Mouse (Mus musculus): Measurements from ENCODE around the gene I830077J02Rik. TPM values are rescaled to one million over a fixed set of nuclear protein-coding genes. Genes with fewer than 3 reads are reported as not detected.
A peak's percentile ranks its signal among the peaks of the same experiment; 100 is the strongest.

I830077J02Rik gene
- total and polyA plus RNA-seq, 3 experiments, result 1.6 to 34.4 (median 32.6) TPM

DNA sequence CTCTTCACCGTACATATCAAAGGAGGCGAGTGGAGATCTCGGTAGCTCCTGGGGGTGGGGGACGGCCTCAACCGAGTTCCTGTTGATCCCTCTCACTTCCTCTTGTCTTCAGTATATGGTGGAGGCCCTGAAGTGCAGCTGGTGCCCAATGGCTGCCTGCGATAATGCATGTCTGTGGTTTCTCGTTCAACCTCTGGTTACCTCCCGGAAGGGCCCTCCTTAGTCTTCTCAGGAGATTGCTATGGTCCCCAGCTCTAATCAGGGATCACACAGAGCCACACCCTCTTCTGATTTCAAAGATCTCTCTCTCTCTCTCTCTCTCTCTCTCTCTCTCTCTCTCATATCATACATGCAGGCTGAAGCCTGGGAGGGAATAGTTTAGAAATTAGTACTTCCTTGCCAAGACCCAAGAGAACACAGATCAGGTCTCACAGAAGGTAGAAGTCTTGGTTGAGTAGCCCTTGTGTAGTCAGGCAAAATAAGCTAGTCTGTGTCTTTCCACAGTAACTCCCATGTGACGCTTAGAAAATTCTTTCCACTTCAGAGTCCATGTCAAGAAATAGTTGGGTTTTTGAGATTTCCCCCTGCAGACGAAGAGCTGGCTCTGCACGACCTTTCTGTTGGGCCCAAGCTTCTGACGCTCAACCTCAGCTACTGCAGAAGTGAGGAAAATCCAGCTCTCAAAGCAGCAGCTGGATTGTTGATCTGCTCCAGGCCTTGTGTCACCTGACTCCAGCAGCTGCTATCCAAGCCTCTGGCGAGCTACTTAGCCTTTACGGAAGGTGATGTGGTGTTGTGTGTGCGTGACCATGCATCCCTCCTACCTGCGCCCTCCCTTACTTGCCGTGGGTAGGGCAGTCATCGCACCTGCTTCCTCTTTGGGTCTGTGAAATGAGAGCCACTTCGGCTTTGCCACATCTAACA, 39.6 kb downstream of the I830077J02Rik start:
- peak; percentile 94 for ATAC-seq (ENCODE audit: extremely low read depth, insufficient number of reproducible peaks, low FRiP score, poor library complexity, severe bottlenecking)
- H3K27me3 ChIP-seq (ENCODE audit: insufficient read depth, low read length), result no peaks in the 10 kb centered on the region; the same call in 1 of the 2 replicates
- peaks cover 53% of the 10 kb centered on the region for H3K4me1 ChIP-seq (ENCODE audit: insufficient read depth, low read depth, low read length)
- H3K4me3 ChIP-seq (ENCODE audit: low read depth, low read length), result peak overlapping the region; percentile 54; the same call in 1 of the 2 replicates
- DNase-seq (ENCODE audit: low spot score), result peak; percentile 81
- no peak for TF ChIP-seq CTCF (IDR thresholded peaks at IDR 0.05; ENCODE audit: low read depth, low read length)
- no peak for TF ChIP-seq POLR2AphosphoS5 (IDR thresholded peaks at IDR 0.05; ENCODE audit: insufficient replicate concordance, low read depth, low read length)
- TF ChIP-seq GATA1 (IDR thresholded peaks at IDR 0.05; ENCODE audit: borderline replicate concordance, low read length), result no peak
- TF ChIP-seq TAL1 (conservative IDR thresholded peaks at IDR 0.05; ENCODE audit: low read depth, low read length), result peak; percentile 64
- TF ChIP-seq GATA2 (IDR thresholded peaks at IDR 0.05; ENCODE audit: borderline replicate concordance, low read depth, low read length), result no peak
- no peaks in the 10 kb centered on the region for H3K36me3 ChIP-seq (replicated peaks)
- H3K9me3 ChIP-seq (replicated peaks), result no peaks in the 10 kb centered on the region

DNA sequence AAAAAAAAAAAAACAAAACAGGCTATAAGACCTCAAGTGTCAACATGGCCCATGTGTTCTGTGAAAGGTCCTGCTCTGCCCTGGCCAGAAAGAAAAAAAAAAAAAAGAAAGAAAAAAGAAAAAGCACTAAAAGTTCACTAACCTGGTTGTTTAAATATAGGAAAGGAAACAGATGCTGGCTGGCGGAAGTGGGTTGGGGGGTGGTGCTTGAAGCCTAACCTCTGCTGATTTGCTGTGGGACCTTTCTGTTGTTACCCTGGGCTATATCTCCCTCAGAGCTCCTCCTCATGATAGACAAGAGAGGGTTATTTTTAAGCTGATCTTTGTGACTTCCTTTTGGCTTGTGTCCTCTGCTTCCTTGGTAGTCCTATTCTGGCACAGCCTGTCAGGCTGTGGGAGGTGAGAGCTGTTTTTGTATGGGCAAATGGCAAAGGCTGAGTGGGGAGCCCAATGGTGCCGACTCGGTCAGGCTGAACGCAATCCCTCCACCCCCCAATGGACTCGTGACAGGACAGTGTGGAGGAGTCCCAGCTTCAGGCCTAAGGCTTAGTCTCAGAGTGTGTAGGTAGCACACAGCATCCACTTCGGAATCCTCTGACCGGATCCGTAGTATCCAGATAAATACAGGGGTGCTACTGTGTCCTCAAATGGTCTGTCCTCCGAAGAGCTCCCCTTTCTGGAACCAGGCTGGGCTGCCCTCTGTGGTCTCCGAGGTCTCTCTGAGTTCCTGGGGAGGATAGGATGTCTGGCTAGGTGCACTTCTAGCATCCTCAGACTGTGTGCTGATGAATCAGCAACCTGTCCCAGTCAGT, 40.5 kb downstream of the I830077J02Rik start:
- Histone ChIP-seq H3K4me3 (ENCODE audit: low read depth, low read length) (peak overlapping the region; percentile 54; the same call in 1 of the 2 replicates), H3K36me3 (replicated peaks) (no peaks in the 10 kb centered on the region), H3K4me1 (ENCODE audit: insufficient read depth, low read depth, low read length) (peaks cover 53% of the 10 kb centered on the region), H3K9me3 (replicated peaks) (no peaks in the 10 kb centered on the region), H3K27me3 (ENCODE audit: insufficient read depth, low read length) (no peaks in the 10 kb centered on the region; the same call in 1 of the 2 replicates)
- DNase-seq (ENCODE audit: low spot score) (peak; percentile 56), ATAC-seq (ENCODE audit: extremely low read depth, insufficient number of reproducible peaks, low FRiP score, poor library complexity, severe bottlenecking) (peak; percentile 43)
- TF ChIP-seq CTCF (IDR thresholded peaks at IDR 0.05; ENCODE audit: low read depth, low read length), result no peak
- TF ChIP-seq GATA1 (IDR thresholded peaks at IDR 0.05; ENCODE audit: borderline replicate concordance, low read length), result no peak
- no peak for TF ChIP-seq TAL1 (conservative IDR thresholded peaks at IDR 0.05; ENCODE audit: low read depth, low read length)
- no peak for TF ChIP-seq POLR2AphosphoS5 (IDR thresholded peaks at IDR 0.05; ENCODE audit: insufficient replicate concordance, low read depth, low read length)
- TF ChIP-seq GATA2 (IDR thresholded peaks at IDR 0.05; ENCODE audit: borderline replicate concordance, low read depth, low read length), result no peak

DNA sequence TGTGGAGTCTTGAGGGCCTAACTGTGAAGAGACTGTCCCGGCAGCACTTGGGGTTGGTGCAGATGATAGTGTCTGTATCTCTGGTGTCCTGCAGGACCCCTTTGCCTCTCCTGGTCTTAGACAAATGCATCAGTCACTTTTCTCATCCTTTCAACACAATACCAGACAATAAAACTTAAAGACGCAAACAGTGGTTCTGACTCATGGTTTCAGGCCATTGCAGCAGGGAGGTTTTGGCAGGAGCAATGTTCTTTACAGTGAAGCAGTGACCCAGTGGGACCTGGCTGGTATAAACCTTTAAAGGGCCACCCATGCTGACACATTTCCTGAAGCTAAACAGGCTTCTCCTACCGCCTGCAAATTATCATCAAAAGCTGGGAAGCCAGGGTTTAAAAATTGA, 41.3 kb downstream of the I830077J02Rik start:
- no peak overlapping the region for H3K4me3 ChIP-seq (ENCODE audit: low read depth, low read length)
- ATAC-seq (ENCODE audit: extremely low read depth, insufficient number of reproducible peaks, low FRiP score, poor library complexity, severe bottlenecking) (no peak), DNase-seq (ENCODE audit: low spot score) (no peak)
- peaks cover 53% of the 10 kb centered on the region for H3K4me1 ChIP-seq (ENCODE audit: insufficient read depth, low read depth, low read length)
- no peaks in the 10 kb centered on the region for H3K9me3 ChIP-seq (replicated peaks)
- no peaks in the 10 kb centered on the region; the same call in 1 of the 2 replicates for H3K27me3 ChIP-seq (ENCODE audit: insufficient read depth, low read length)
- no peaks in the 10 kb centered on the region for H3K36me3 ChIP-seq (replicated peaks)
- TF ChIP-seq GATA2 (IDR thresholded peaks at IDR 0.05; ENCODE audit: borderline replicate concordance, low read depth, low read length), result no peak
- no peak for TF ChIP-seq CTCF (IDR thresholded peaks at IDR 0.05; ENCODE audit: low read depth, low read length)
- no peak for TF ChIP-seq GATA1 (IDR thresholded peaks at IDR 0.05; ENCODE audit: borderline replicate concordance, low read length)
- no peak for TF ChIP-seq POLR2AphosphoS5 (IDR thresholded peaks at IDR 0.05; ENCODE audit: insufficient replicate concordance, low read depth, low read length)
- no peak for TF ChIP-seq TAL1 (conservative IDR thresholded peaks at IDR 0.05; ENCODE audit: low read depth, low read length)

DNA sequence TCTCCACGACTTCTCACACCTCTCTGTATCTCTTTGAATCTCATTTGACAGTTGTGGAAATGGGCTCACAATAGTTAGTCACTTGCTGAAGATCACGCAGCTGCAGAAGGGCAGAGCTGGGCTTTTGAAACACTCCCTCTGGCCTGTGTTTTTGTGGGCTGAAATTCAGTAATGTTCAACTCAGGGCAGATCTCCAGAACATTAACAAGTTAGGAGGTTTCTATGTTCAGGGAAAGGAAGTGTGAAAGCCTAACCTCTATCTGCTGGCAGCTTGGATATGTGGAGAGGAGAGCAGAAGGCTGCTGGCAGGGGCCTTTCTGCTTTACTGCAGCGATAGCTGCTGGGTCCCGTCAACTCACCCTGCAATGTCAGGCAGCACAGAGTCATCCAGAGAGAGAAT, 42.2 kb downstream of the I830077J02Rik start:
- TF ChIP-seq GATA2 (IDR thresholded peaks at IDR 0.05; ENCODE audit: borderline replicate concordance, low read depth, low read length) (no peak), CTCF (IDR thresholded peaks at IDR 0.05; ENCODE audit: low read depth, low read length) (no peak), POLR2AphosphoS5 (IDR thresholded peaks at IDR 0.05; ENCODE audit: insufficient replicate concordance, low read depth, low read length) (no peak), GATA1 (IDR thresholded peaks at IDR 0.05; ENCODE audit: borderline replicate concordance, low read length) (no peak), TAL1 (conservative IDR thresholded peaks at IDR 0.05; ENCODE audit: low read depth, low read length) (no peak)
- no peaks in the 10 kb centered on the region; the same call in 1 of the 2 replicates for H3K27me3 ChIP-seq (ENCODE audit: insufficient read depth, low read length)
- no peaks in the 10 kb centered on the region for H3K9me3 ChIP-seq (replicated peaks)
- H3K36me3 ChIP-seq (replicated peaks), result no peaks in the 10 kb centered on the region
- peaks cover 48% of the 10 kb centered on the region for H3K4me1 ChIP-seq (ENCODE audit: insufficient read depth, low read depth, low read length)
- ATAC-seq (ENCODE audit: extremely low read depth, insufficient number of reproducible peaks, low FRiP score, poor library complexity, severe bottlenecking) (no peak), DNase-seq (ENCODE audit: low spot score) (no peak)
- H3K4me3 ChIP-seq (ENCODE audit: low read depth, low read length), result no peak overlapping the region

DNA sequence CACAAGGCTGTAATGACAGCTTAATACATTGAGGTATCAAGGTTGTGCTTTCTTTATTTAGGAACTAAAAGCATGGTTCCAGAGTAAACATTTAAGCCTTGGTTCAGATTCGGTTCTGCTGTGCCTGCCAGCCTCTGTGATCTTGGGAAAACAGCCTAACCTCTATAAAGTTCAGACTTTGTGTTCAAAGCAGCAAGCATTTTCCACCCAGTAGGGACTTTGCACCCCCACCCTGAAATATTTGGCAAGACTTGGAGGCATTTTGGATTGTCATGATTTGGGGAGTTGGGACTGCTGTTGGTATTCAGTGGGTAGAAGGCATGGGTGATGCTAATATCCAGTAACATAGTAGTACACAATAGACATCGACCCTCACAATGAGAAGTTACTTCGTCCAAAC, 43.5 kb downstream of the I830077J02Rik start:
- no peak for TF ChIP-seq TAL1 (conservative IDR thresholded peaks at IDR 0.05; ENCODE audit: low read depth, low read length)
- TF ChIP-seq GATA2 (IDR thresholded peaks at IDR 0.05; ENCODE audit: borderline replicate concordance, low read depth, low read length), result no peak
- TF ChIP-seq GATA1 (IDR thresholded peaks at IDR 0.05; ENCODE audit: borderline replicate concordance, low read length), result no peak
- no peak for TF ChIP-seq CTCF (IDR thresholded peaks at IDR 0.05; ENCODE audit: low read depth, low read length)
- TF ChIP-seq POLR2AphosphoS5 (IDR thresholded peaks at IDR 0.05; ENCODE audit: insufficient replicate concordance, low read depth, low read length), result no peak
- H3K9me3 ChIP-seq (replicated peaks), result no peaks in the 10 kb centered on the region
- H3K4me3 ChIP-seq (ENCODE audit: low read depth, low read length), result no peak overlapping the region
- no peaks in the 10 kb centered on the region for H3K27me3 ChIP-seq (ENCODE audit: insufficient read depth, low read length)
- DNase-seq (ENCODE audit: low spot score) (no peak), ATAC-seq (ENCODE audit: extremely low read depth, insufficient number of reproducible peaks, low FRiP score, poor library complexity, severe bottlenecking) (no peak)
- no peaks in the 10 kb centered on the region for H3K36me3 ChIP-seq (replicated peaks)
- peaks cover 36% of the 10 kb centered on the region for H3K4me1 ChIP-seq (ENCODE audit: insufficient read depth, low read depth, low read length)
